Mouse (Mus musculus) heart, adult 2 months (tissue): ENCODE measurements around the gene Agpat3.

Experiments used
- CTCF ChIP-seq: fragments of 200-600 bp; IDR thresholded peaks from 2 replicates; pipeline ENCODE4 v1.8.1; 2022; ENCODE audit warnings: antibody characterized with exemption, mild to moderate bottlenecking, moderate library complexity
- POLR2A ChIP-seq: fragments of 200-500 bp; IDR thresholded peaks from 2 replicates; pipeline ENCODE4 v1.6.1; 2011; ENCODE audit warnings: mild to moderate bottlenecking, low read depth, low read length, control low read depth; ENCODE audit not compliant: insufficient read depth

- TF ChIP-seq CTCF (no peak), POLR2A (no peak)
Measured at GRCm38 (mm10) chr10:78237809-78238208, 114.5 kb downstream of the Agpat3 start.
